Mouse (Mus musculus) cerebellum, adult (tissue): ENCODE measurements around the gene Gcnt2.
"Not testable (repeated sequence)": the region's sequence is repeated elsewhere in the genome, so short reads cannot be mapped to it uniquely, and the experiment has no call there.

Experiments
- ATAC-seq: cut with Nextera tagmentation; 2 replicates; pipeline ENCODE4 v1.9.2; 2017; ENCODE audit warnings: mild to moderate bottlenecking, moderate library complexity, mixed read lengths; ENCODE audit not compliant: insufficient number of reproducible peaks, low FRiP score, low TSS enrichment

The Gcnt2 gene

GRCm38 (mm10) chr13:40901263-40901662, 41.7 kb downstream of the Gcnt2 start:
- no peak for ATAC-seq

- ATAC-seq, result no peak
Observed at GRCm38 (mm10) chr13:40901831-40902459, 42.4 kb downstream of the Gcnt2 start.

- ATAC-seq, result no peak
Observed at GRCm38 (mm10) chr13:40904080-40904479, 44.5 kb downstream of the Gcnt2 start.

- ATAC-seq, result no peak
Observed at GRCm38 (mm10) chr13:40906528-40906927, 47.0 kb downstream of the Gcnt2 start.

GRCm38 (mm10) chr13:40907274-40907673, 47.7 kb downstream of the Gcnt2 start:
- ATAC-seq, result no peak

- no peak for ATAC-seq
Observed at GRCm38 (mm10) chr13:40908044-40908443, 48.5 kb downstream of the Gcnt2 start.

- ATAC-seq, result no peak
Observed at GRCm38 (mm10) chr13:40909060-40909459, 49.5 kb downstream of the Gcnt2 start.

- ATAC-seq, result no peak
Observed at GRCm38 (mm10) chr13:40910047-40910446, 50.5 kb downstream of the Gcnt2 start.

GRCm38 (mm10) chr13:40911951-40912350, 52.4 kb downstream of the Gcnt2 start:
- ATAC-seq, result no peak

- no peak for ATAC-seq
Observed at GRCm38 (mm10) chr13:40913395-40914018, 54.0 kb downstream of the Gcnt2 start.

GRCm38 (mm10) chr13:40914053-40914585, 54.6 kb downstream of the Gcnt2 start:
- no peak for ATAC-seq

- no peak for ATAC-seq
Observed at GRCm38 (mm10) chr13:40916321-40917160, 57.0 kb downstream of the Gcnt2 start.

- ATAC-seq, result peak; percentile 36; the same call in 1 of the 2 replicates
Observed at GRCm38 (mm10) chr13:40917161-40918091, 57.9 kb downstream of the Gcnt2 start.

GRCm38 (mm10) chr13:40921326-40922059, 61.9 kb downstream of the Gcnt2 start:
- ATAC-seq, result no peak

GRCm38 (mm10) chr13:40922311-40922877, 62.8 kb downstream of the Gcnt2 start:
- no peak for ATAC-seq

GRCm38 (mm10) chr13:40923756-40924315, 64.3 kb downstream of the Gcnt2 start:
- ATAC-seq, result no peak

GRCm38 (mm10) chr13:40928192-40928898, 68.8 kb downstream of the Gcnt2 start:
- ATAC-seq, result no peak

- not testable (repeated sequence) for ATAC-seq
Observed at GRCm38 (mm10) chr13:40931871-40932270, 72.3 kb downstream of the Gcnt2 start.
